Mouse (Mus musculus) forebrain, embryonic 11.5 days (tissue): ENCODE measurements around the gene Immp2l. TPM values are rescaled to one million over a fixed set of nuclear protein-coding genes. Genes with fewer than 3 reads are reported as not detected.

ENCODE experiments used
- ATAC-seq: fragments of 200-750 bp; cut with Nextera tagmentation; replicated peaks from 2 replicates; pipeline ENCODE4 v1.8.0; 2017; ENCODE audit warnings: moderate TSS enrichment; ENCODE audit not compliant: low FRiP score
- DNase-seq: peaks from one replicate; pipeline ENCODE4 v3.0.0-alpha.2; 2017; ENCODE audit warnings: low spot score
- H3K27ac ChIP-seq: fragments of 300-500 bp; sonication (generic); 2 replicates; pipeline ENCODE4 v1.5.1; 2014; ENCODE audit warnings: low read depth, low read length
- H3K27me3 ChIP-seq: fragments of 300-500 bp; sonication (generic); 2 replicates; pipeline ENCODE4 v1.6.1; 2014; ENCODE audit warnings: mild to moderate bottlenecking, low read length, mixed read lengths; ENCODE audit not compliant: control insufficient read depth, insufficient read depth
- H3K36me3 ChIP-seq: fragments of 300-500 bp; sonication (generic); 2 replicates; pipeline ENCODE4 v1.6.1; 2014; ENCODE audit warnings: mild to moderate bottlenecking, low read length, moderate library complexity, mixed read lengths; ENCODE audit not compliant: control insufficient read depth, insufficient read depth
- H3K4me1 ChIP-seq: fragments of 300-500 bp; sonication (generic); replicated peaks from 2 replicates; pipeline ENCODE4 v1.6.1; 2014; ENCODE audit warnings: low read length, mixed read lengths; ENCODE audit not compliant: control insufficient read depth, insufficient read depth
- H3K4me2 ChIP-seq: fragments of 300-500 bp; sonication (generic); 2 replicates; pipeline ENCODE4 v1.6.1; 2014; ENCODE audit warnings: low read depth, mild to moderate bottlenecking, low read length, moderate library complexity, mixed read lengths; ENCODE audit not compliant: severe bottlenecking
- H3K4me3 ChIP-seq: fragments of 300-500 bp; sonication (generic); 2 replicates; pipeline ENCODE4 v1.5.1; 2014; ENCODE audit warnings: low read depth, low read length
- H3K9ac ChIP-seq: fragments of 300-500 bp; sonication (generic); 2 replicates; pipeline ENCODE4 v1.6.1; 2014; ENCODE audit warnings: low read length
- H3K9me3 ChIP-seq: fragments of 300-500 bp; sonication (generic); 2 replicates; pipeline ENCODE4 v1.6.1; 2016; ENCODE audit warnings: low read length, mixed read lengths; ENCODE audit not compliant: control insufficient read depth
- WGBS: fragments of 180-500 bp; shearing (Covaris S2); extraction: QIAGEN DNeasy Blood & Tissue Kit; methylation state at CpG from one replicate; pipeline ENCODE4 v1.1.7; 2014; 5-methylcytosine and 5-hydroxymethylcytosine counted together
- polyA plus RNA-seq: library from polyadenylated mRNA; unstranded; fragments of >200 nt; fragmentation: Nextera tagmentation; extraction: Ambion mirVana; gene quantifications from 2 replicates; pipeline ENCODE4 v1.2.1, GENCODE M21; 2014

The Immp2l gene
- polyA plus RNA-seq, 1 experiment from 2014 or later: 10.9 TPM

- 82% methylated on average over 5 of the region's 5 CpGs for WGBS
- Histone ChIP-seq H3K9ac (no peak overlapping the region), H3K4me2 (no peak overlapping the region), H3K27ac (no peak overlapping the region), H3K4me1 (no peaks in the 10 kb centered on the region), H3K9me3 (no peaks in the 10 kb centered on the region), H3K4me3 (no peak overlapping the region), H3K36me3 (no peaks in the 10 kb centered on the region), H3K27me3 (no peaks in the 10 kb centered on the region)
- DNase-seq (no peak), ATAC-seq (no peak)
These were observed 15.9 kb downstream of the Immp2l start for GRCm38 (mm10) chr12:41039834-41040233.

- Histone ChIP-seq H3K9ac (no peak overlapping the region), H3K4me3 (no peak overlapping the region), H3K4me2 (no peak overlapping the region), H3K27ac (no peak overlapping the region), H3K4me1 (no peaks in the 10 kb centered on the region), H3K36me3 (no peaks in the 10 kb centered on the region), H3K9me3 (no peaks in the 10 kb centered on the region), H3K27me3 (no peaks in the 10 kb centered on the region)
- WGBS: 93% methylated on average over 2 of the region's 2 CpGs
- ATAC-seq (no peak), DNase-seq (no peak)
These were observed 17.8 kb downstream of the Immp2l start for GRCm38 (mm10) chr12:41041737-41042136.

- 86% methylated on average over 12 of the region's 12 CpGs for WGBS
- no peaks in the 10 kb centered on the region for H3K36me3 ChIP-seq
- DNase-seq (no peak), ATAC-seq (no peak)
- no peaks in the 10 kb centered on the region for H3K27me3 ChIP-seq
- H3K4me2 ChIP-seq: no peak overlapping the region
- H3K4me1 ChIP-seq: no peaks in the 10 kb centered on the region
- no peaks in the 10 kb centered on the region for H3K9me3 ChIP-seq
- H3K4me3 ChIP-seq: no peak overlapping the region
- no peak overlapping the region for H3K27ac ChIP-seq
- no peak overlapping the region for H3K9ac ChIP-seq
These were observed 20.7 kb downstream of the Immp2l start for GRCm38 (mm10) chr12:41044493-41045132.

GRCm38 (mm10) chr12:41047085-41047766 lies 23.3 kb downstream of the Immp2l start:
- 93% methylated on average over 12 of the region's 12 CpGs for WGBS
- Histone ChIP-seq H3K9ac (no peak overlapping the region), H3K27ac (no peak overlapping the region), H3K4me1 (no peaks in the 10 kb centered on the region), H3K27me3 (no peaks in the 10 kb centered on the region), H3K9me3 (no peaks in the 10 kb centered on the region), H3K4me3 (no peak overlapping the region), H3K36me3 (no peaks in the 10 kb centered on the region), H3K4me2 (no peak overlapping the region)
- DNase-seq (no peak), ATAC-seq (no peak)

GRCm38 (mm10) chr12:41050945-41051344 lies 27.1 kb downstream of the Immp2l start:
- 85% methylated on average over 5 of the region's 5 CpGs for WGBS
- ATAC-seq (no peak), DNase-seq (no peak)
- no peaks in the 10 kb centered on the region for H3K9me3 ChIP-seq
- H3K9ac ChIP-seq: no peak overlapping the region
- no peaks in the 10 kb centered on the region for H3K36me3 ChIP-seq
- H3K4me3 ChIP-seq: no peak overlapping the region
- no peak overlapping the region for H3K4me2 ChIP-seq
- no peaks in the 10 kb centered on the region for H3K4me1 ChIP-seq
- H3K27me3 ChIP-seq: no peaks in the 10 kb centered on the region
- no peak overlapping the region for H3K27ac ChIP-seq

- Histone ChIP-seq H3K4me2 (no peak overlapping the region), H3K9me3 (no peaks in the 10 kb centered on the region), H3K36me3 (no peaks in the 10 kb centered on the region), H3K9ac (no peak overlapping the region), H3K27me3 (no peaks in the 10 kb centered on the region), H3K27ac (no peak overlapping the region), H3K4me3 (no peak overlapping the region), H3K4me1 (no peaks in the 10 kb centered on the region)
- DNase-seq: no peak
- no peak for ATAC-seq
- 79% methylated on average over 3 of the region's 3 CpGs for WGBS
These were observed 29.0 kb downstream of the Immp2l start for GRCm38 (mm10) chr12:41052897-41053296.

GRCm38 (mm10) chr12:41054006-41054791 lies 30.3 kb downstream of the Immp2l start:
- Histone ChIP-seq H3K4me2 (no peak overlapping the region), H3K36me3 (no peaks in the 10 kb centered on the region), H3K27ac (no peak overlapping the region), H3K9ac (no peak overlapping the region), H3K27me3 (no peaks in the 10 kb centered on the region), H3K4me1 (no peaks in the 10 kb centered on the region), H3K9me3 (no peaks in the 10 kb centered on the region), H3K4me3 (no peak overlapping the region)
- no peak for ATAC-seq
- WGBS: 78% methylated on average over 11 of the region's 11 CpGs
- no peak for DNase-seq

GRCm38 (mm10) chr12:41055941-41056340 lies 32.1 kb downstream of the Immp2l start:
- Histone ChIP-seq H3K36me3 (no peaks in the 10 kb centered on the region), H3K27ac (no peak overlapping the region), H3K9me3 (no peaks in the 10 kb centered on the region), H3K27me3 (no peaks in the 10 kb centered on the region), H3K4me2 (no peak overlapping the region), H3K4me1 (no peaks in the 10 kb centered on the region), H3K4me3 (no peak overlapping the region), H3K9ac (no peak overlapping the region)
- no peak for ATAC-seq
- DNase-seq: no peak
